Mouse (Mus musculus): ENCODE measurements at regions not wholly inside any gene's neighbourhood (a gene's known extent, or its start where the extent isn't known, plus 50 kb on each side); places are given as distances from the start of the nearest gene placed in this dataset.

GRCm38 (mm10) chr19:18377466-18378089, 254.0 kb downstream of the Ostf1 start:
- no peak for TF ChIP-seq POLR2A (IDR thresholded peaks at IDR 0.05; ENCODE audit: extremely low read depth, insufficient read depth, low read length)
- TF ChIP-seq CTCF (IDR thresholded peaks at IDR 0.05; ENCODE audit: extremely low read depth, insufficient read depth, low read length), result no peak
